Mouse (Mus musculus) liver, adult 10 weeks (tissue): ENCODE measurements around the gene Pglyrp4. TPM values are rescaled to one million over a fixed set of nuclear protein-coding genes. Genes with fewer than 3 reads are reported as not detected.

Experiments
- polyA plus RNA-seq: library from polyadenylated mRNA; stranded (reverse); fragments of 350-450 nt; fragmentation: Illumina TruSeq; extraction: RNeasy Lipid Tissue Mini Kit (QIAGEN cat#74804); gene quantifications from one replicate; pipeline ENCODE4 v1.2.3, GENCODE M21; 2014; ENCODE audit warnings: low read depth, low replicate concordance

The Pglyrp4 gene
- polyA plus RNA-seq = not detected

GRCm38 (mm10) chr3:90726606-90727005 is at the start of gene Pglyrp4:
Gene Pglyrp4, plus strand, starts transcription at chr3:90726906.

GRCm38 (mm10) chr3:90695613-90696012 is 31.1 kb upstream of the Pglyrp4 start, which contains the start of gene S100a9:
Gene S100a9, minus strand, starts transcription at chr3:90695721.

GRCm38 (mm10) chr3:90777776-90778175 is 51.1 kb downstream of the Pglyrp4 start, which contains the start of gene Gm5849:
Gene Gm5849, minus strand, starts transcription at chr3:90777876.

Other genes with a start within 250 kb of the Pglyrp4 start
- gene Snapin, start 235.9 kb upstream of the Pglyrp4 start, polyA plus RNA-seq = 31.9 TPM
- 71.7 TPM for gene Chtop, start 217.4 kb upstream of the Pglyrp4 start, polyA plus RNA-seq
- 118 TPM for gene S100a1, start 212.5 kb upstream of the Pglyrp4 start, polyA plus RNA-seq
- gene S100a13, start 212.5 kb upstream of the Pglyrp4 start, polyA plus RNA-seq = 21.7 TPM
- not detected for gene S100a14, start 200.1 kb upstream of the Pglyrp4 start, polyA plus RNA-seq
- 12.6 TPM for gene S100a16, start 189.7 kb upstream of the Pglyrp4 start, polyA plus RNA-seq
- not detected for gene S100a3, start 166.3 kb upstream of the Pglyrp4 start, polyA plus RNA-seq
- gene S100a2, start 136.7 kb upstream of the Pglyrp4 start, polyA plus RNA-seq = not detected
- not detected for gene Gm42674, start 125.0 kb upstream of the Pglyrp4 start, polyA plus RNA-seq
- gene S100a4, start 123.1 kb upstream of the Pglyrp4 start, polyA plus RNA-seq = 1.1 TPM
- not detected for gene S100a5, start 118.4 kb upstream of the Pglyrp4 start, polyA plus RNA-seq
- 1.2 TPM for gene S100a6, start 114.0 kb upstream of the Pglyrp4 start, polyA plus RNA-seq
- not detected for gene S100a7a, start 72.9 kb upstream of the Pglyrp4 start, polyA plus RNA-seq
- gene S100a8, start 57.9 kb upstream of the Pglyrp4 start, polyA plus RNA-seq = 4.1 TPM
- gene S100a9, start 31.2 kb upstream of the Pglyrp4 start, polyA plus RNA-seq = 2.4 TPM
- gene Gm5849, start 51.0 kb downstream of the Pglyrp4 start, polyA plus RNA-seq = not detected